Comparison of ENCODE assay signal across 10 mouse cellular contexts in the genomic region with DNA sequence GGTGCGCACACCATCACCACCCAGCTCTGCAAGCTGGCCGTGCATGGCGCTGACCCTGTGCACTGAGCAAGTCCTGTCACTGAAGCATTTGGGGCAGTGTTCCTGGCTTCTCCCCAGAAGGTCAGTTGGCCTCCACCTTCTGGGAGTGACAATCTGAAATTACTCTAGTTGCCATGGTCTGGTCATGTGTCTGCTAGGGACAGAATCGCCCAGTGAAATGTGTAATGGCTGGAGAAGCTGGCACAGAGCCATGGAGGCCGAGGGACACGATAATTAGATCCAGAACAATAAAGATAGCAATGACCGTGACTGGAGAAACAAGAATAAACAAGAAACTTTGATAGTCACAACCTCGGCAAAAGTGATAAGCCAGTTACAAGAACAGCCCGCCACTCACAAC. TPM values are rescaled to one million over a fixed set of nuclear protein-coding genes. Genes with fewer than 3 reads are reported as not detected.
DNase-seq lines count a peak whose midpoint lies in the region; ATAC-seq and TF ChIP-seq lines count a peak whose summit lies in the region.
"Had no signal": no experiment of that assay in that cellular context is flagged by ENCODE, and none has a peak within 500 bp of the region (broad histone marks: within the 10 kb centered on the region; RNA-seq: fewer than 3 reads in every experiment).

No protein-coding gene starts in this region.

- DNase-seq in gastrocnemius, postnatal 14 days: peak; percentile 41
- no peak for DNase-seq in gastrocnemius, postnatal 4 days (ENCODE audit: low spot score in 2 of 2)
- peak; percentile 63 for DNase-seq in lung, postnatal 10 days
- no peak for DNase-seq in lung, adult 18-20 months
- DNase-seq in adrenal gland, adult 8-10 months: peak; percentile 66
- DNase-seq in kidney, postnatal 4 days: peak; percentile 54 to 69
- DNase-seq in forebrain, postnatal 0 days: no peak
- DNase-seq in right cerebral cortex, postnatal 25 days: no peak
- DNase-seq: cerebellum, adult 9-10 months; liver, postnatal 0 days had no signal

- H3K9me3 ChIP-seq in forebrain, postnatal 0 days (ENCODE audit: low read length): no peaks in the 10 kb centered on the region

- peaks cover 21% of the 10 kb centered on the region for H3K4me1 ChIP-seq in forebrain, postnatal 0 days (ENCODE audit: insufficient read depth)

- no peaks in the 10 kb centered on the region for H3K27me3 ChIP-seq in forebrain, postnatal 0 days (ENCODE audit: insufficient read depth, low read length)

- H3K4me2 ChIP-seq in forebrain, postnatal 0 days (ENCODE audit: low read depth): no peak overlapping the region

- intact Hi-C loops in gastrocnemius, postnatal 14 days (cut with DNase I; ENCODE audit: low total_unique reads): loop anchor here (5.0 to 10.0 kb wide), 2 partner anchors 363 to 540 kb away; no protein-coding TSS in a partner anchor

- H3K27ac ChIP-seq in forebrain, postnatal 0 days (ENCODE audit: low read depth, low read length): no peak overlapping the region

- H3K4me3 ChIP-seq in forebrain, postnatal 0 days (ENCODE audit: low read depth, low read length): no peak overlapping the region

- ATAC-seq in forebrain, postnatal 0 days: no peak

- no peak for TF ChIP-seq CTCF in forebrain, postnatal 0 days (IDR thresholded peaks at IDR 0.05; ENCODE audit: low read depth)

- WGBS in forebrain, postnatal 0 days: 58% methylated on average over 9 of the region's 9 CpGs

- H3K9ac ChIP-seq in forebrain, postnatal 0 days: no peak overlapping the region
- H3K9ac ChIP-seq: liver, postnatal 0 days had no signal

- no peaks in the 10 kb centered on the region for H3K36me3 ChIP-seq in forebrain, postnatal 0 days (ENCODE audit: insufficient read depth)

RNA-seq across cellular contexts. Expression of a gene that starts 44.5 kb away (rescaled TPM):
- 1 to 10 TPM; 7.3 to 8.5 TPM for total RNA-seq in gastrocnemius, postnatal 14 days (2021)
- total RNA-seq in gastrocnemius, postnatal 4 days (2021): 10 to 100 TPM; 22.8 to 24.6 TPM
- 1 to 10 TPM; 4.8 to 8.3 (median 6.0) TPM for total RNA-seq in adrenal gland, adult 8-10 months (2022)
- total RNA-seq in forebrain, postnatal 0 days (2014; rRNA removed): 8.6 and 17.2 TPM in 2 replicates
- polyA plus RNA-seq in forebrain, postnatal 0 days (2015; fragmentation: Nextera tagmentation; extraction: Ambion mirVana): 17.8 and 28.2 TPM in 2 replicates

Comparison
In these comparisons a context has a peak if more than half of its experiments do, and no peak if none do; other contexts are left out.
1. DNase-seq: peak in gastrocnemius, postnatal 14 days (single experiment), lung, postnatal 10 days (single experiment), adrenal gland, adult 8-10 months (single experiment) and kidney, postnatal 4 days (2 of 2); none in gastrocnemius, postnatal 4 days (0 of 2), lung, adult 18-20 months (0 of 2), forebrain, postnatal 0 days (single experiment) and right cerebral cortex, postnatal 25 days (single experiment).